Mouse (Mus musculus) heart, embryonic 14.5 days (tissue): ENCODE results near the gene Nfya. TPM values are rescaled to one million over a fixed set of nuclear protein-coding genes. Genes with fewer than 3 reads are reported as not detected.
"Not testable (repeated sequence)": the region's sequence is repeated elsewhere in the genome, so short reads cannot be mapped to it uniquely, and the experiment has no call there.

ENCODE experiments used
- ATAC-seq: fragments of 200-750 bp; cut with Nextera tagmentation; 2 replicates; pipeline ENCODE4 v1.8.0; 2017; ENCODE audit warnings: low read depth, moderate TSS enrichment; ENCODE audit not compliant: insufficient number of reproducible peaks, insufficient read depth, low FRiP score
- H3K27ac ChIP-seq, 2 experiments: fragments of 200-500 bp in 1 of 2; fragments of 300-500 bp in 1 of 2; sonication (generic) in 1 of 2; replicated peaks in 1 of 2; 2 replicates each; pipeline ENCODE4 v1.5.1; 2012 to 2014; ENCODE audit warnings: low read depth in 2 of 2, low read length in 2 of 2, control low read depth in 1 of 2, mild to moderate bottlenecking in 1 of 2, mixed read lengths in 1 of 2; ENCODE audit not compliant: control insufficient read depth in 1 of 2, insufficient read depth in 1 of 2
- H3K27me3 ChIP-seq: fragments of 300-500 bp; sonication (generic); 2 replicates; pipeline ENCODE4 v1.6.1; 2014; ENCODE audit warnings: mild to moderate bottlenecking, low read length, control low read depth; ENCODE audit not compliant: control insufficient read depth, insufficient read depth
- H3K36me3 ChIP-seq: fragments of 300-500 bp; sonication (generic); 2 replicates; pipeline ENCODE4 v1.6.1; 2014; ENCODE audit warnings: mild to moderate bottlenecking, control low read depth, low read length, mixed read lengths; ENCODE audit not compliant: control insufficient read depth, insufficient read depth
- H3K4me1 ChIP-seq, 2 experiments: fragments of 200-500 bp in 1 of 2; fragments of 300-500 bp in 1 of 2; sonication (generic) in 1 of 2; 2 replicates each; pipeline ENCODE4 v1.6.1; 2012 to 2014; ENCODE audit warnings: low read length in 2 of 2, control low read depth in 1 of 2, mixed read lengths in 1 of 2; ENCODE audit not compliant: control insufficient read depth in 2 of 2, insufficient read depth in 2 of 2
- H3K4me2 ChIP-seq: fragments of 300-500 bp; sonication (generic); 2 replicates; pipeline ENCODE4 v1.6.1; 2014; ENCODE audit warnings: mild to moderate bottlenecking, low read length
- H3K4me3 ChIP-seq, 2 experiments: fragments of 200-500 bp in 1 of 2; fragments of 300-500 bp in 1 of 2; sonication (generic) in 1 of 2; 2 replicates each; pipeline ENCODE4 v1.5.1; 2012 to 2014; ENCODE audit warnings: low read length in 2 of 2, mild to moderate bottlenecking in 2 of 2, control low read depth in 1 of 2, low read depth in 1 of 2, moderate library complexity in 1 of 2; ENCODE audit not compliant: control insufficient read depth in 1 of 2, insufficient read depth in 1 of 2
- H3K9ac ChIP-seq: fragments of 300-500 bp; sonication (generic); 2 replicates; pipeline ENCODE4 v1.6.1; 2014; ENCODE audit warnings: mild to moderate bottlenecking, low read length
- H3K9me3 ChIP-seq: fragments of 300-500 bp; sonication (generic); 2 replicates; pipeline ENCODE4 v1.6.1; 2016; ENCODE audit warnings: low read length, control low read depth; ENCODE audit not compliant: control insufficient read depth
- WGBS: fragments of 180-500 bp; shearing (Covaris S2); extraction: QIAGEN DNeasy Blood & Tissue Kit; methylation state at CpG from one replicate; pipeline ENCODE4 v1.1.7; 2014; 5-methylcytosine and 5-hydroxymethylcytosine counted together
- polyA plus RNA-seq: library from polyadenylated mRNA; unstranded; fragments of >200 nt; fragmentation: Nextera tagmentation; extraction: Ambion mirVana; gene quantifications from 2 replicates; pipeline ENCODE4 v1.2.1, GENCODE M21; 2014

Nfya gene
- polyA plus RNA-seq, 1 experiment from 2014 or later: 13.5 TPM

DNA sequence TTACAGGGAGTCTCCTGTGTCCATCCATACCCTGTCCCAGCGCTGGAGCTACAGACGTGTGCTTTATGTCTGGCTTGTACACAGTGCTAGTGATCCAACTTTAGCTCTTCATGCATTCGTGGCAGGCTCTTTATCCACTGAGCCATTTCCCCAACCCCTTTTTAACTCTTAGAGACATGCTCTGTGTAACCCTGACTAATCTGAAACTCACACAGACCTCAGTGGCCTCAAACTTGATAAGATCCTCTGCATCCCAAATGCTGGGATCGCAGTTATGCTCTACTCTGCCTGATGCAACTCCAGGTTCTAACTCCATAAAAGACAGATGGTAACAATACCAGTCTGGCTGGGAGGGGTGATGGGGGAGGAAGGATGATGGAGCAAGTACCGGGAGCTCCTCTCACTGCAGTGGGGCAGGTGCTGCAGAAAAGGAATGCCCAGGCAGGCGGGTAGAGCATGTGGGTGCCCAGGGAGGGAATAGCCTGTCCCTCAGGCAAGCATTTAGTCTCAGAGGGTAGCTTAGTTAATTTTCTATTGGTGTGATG, 46.2 kb downstream of the Nfya start:
- peaks cover 24 to 32% of the 10 kb centered on the region in 2 experiments for H3K4me1 ChIP-seq
- H3K27ac ChIP-seq: peak overlapping the region in 1 of 2 experiments; percentile 68; a peak in 2 of 4 replicates
- H3K4me2 ChIP-seq: 0 out of 2 replicates have a peak overlapping the region, but pooled peaks have one; percentile 44
- H3K36me3 ChIP-seq: no peaks in the 10 kb centered on the region
- no peak for ATAC-seq
- no peak overlapping the region for H3K9ac ChIP-seq
- H3K4me3 ChIP-seq: no peak overlapping the region
- no peaks in the 10 kb centered on the region for H3K27me3 ChIP-seq
- H3K9me3 ChIP-seq: no peaks in the 10 kb centered on the region
- WGBS: 42% methylated on average over 6 of the region's 6 CpGs

DNA sequence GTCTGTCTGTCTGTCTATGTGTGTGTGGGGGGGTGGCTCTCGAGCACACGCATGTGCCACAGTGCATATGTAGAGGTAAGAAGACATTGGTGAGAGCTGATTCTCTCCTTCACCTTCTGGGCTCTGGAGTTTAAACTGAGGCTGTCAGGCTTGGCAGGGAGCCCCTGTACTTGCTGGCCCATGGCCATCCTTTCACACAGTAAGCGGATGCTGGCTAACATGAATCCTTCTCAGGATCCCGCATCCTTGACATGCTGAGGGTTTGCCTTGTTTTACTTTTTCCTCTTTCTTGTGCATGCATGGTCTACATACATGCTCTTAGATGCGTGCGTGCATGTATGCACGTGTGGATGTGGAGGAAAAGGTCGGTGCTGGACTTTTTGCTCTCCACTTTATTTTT, 46.7 kb downstream of the Nfya start:
- H3K4me2 ChIP-seq: peak overlapping the region; percentile 44
- peak overlapping the region; percentile 68 to 78 for H3K27ac ChIP-seq
- no peaks in the 10 kb centered on the region for H3K27me3 ChIP-seq
- H3K4me1 ChIP-seq: peaks cover 24 to 32% of the 10 kb centered on the region in 2 experiments
- no peaks in the 10 kb centered on the region for H3K36me3 ChIP-seq
- H3K9me3 ChIP-seq: no peaks in the 10 kb centered on the region
- ATAC-seq: no peak
- WGBS: 59% methylated on average over 8 of the region's 8 CpGs
- H3K9ac ChIP-seq: no peak overlapping the region
- H3K4me3 ChIP-seq: no peak overlapping the region

GRCm38 (mm10) chr17:48362346-48362745, 47.4 kb downstream of the Nfya start:
- H3K27ac ChIP-seq: peak overlapping the region; percentile 68 to 78
- H3K4me2 ChIP-seq: peak overlapping the region; percentile 44
- WGBS: 26% methylated on average over 3 of the region's 3 CpGs

GRCm38 (mm10) chr17:48360462-48360861, 49.2 kb downstream of the Nfya start:
- Histone ChIP-seq H3K27me3 (no peaks in the 10 kb centered on the region), H3K36me3 (no peaks in the 10 kb centered on the region), H3K27ac (no peak overlapping the region), H3K9me3 (no peaks in the 10 kb centered on the region), H3K4me3 (no peak overlapping the region), H3K4me1 (peaks cover 21 to 32% of the 10 kb centered on the region in 2 experiments), H3K9ac (no peak overlapping the region), H3K4me2 (no peak overlapping the region)
- 10% methylated on average over 4 of the region's 4 CpGs for WGBS
- no peak for ATAC-seq

More at GRCm38 (mm10) chr17:48362346-48362745, 47.4 kb downstream of the Nfya start:
- no peak for ATAC-seq
- H3K9me3 ChIP-seq: no peaks in the 10 kb centered on the region
- peaks cover 24 to 32% of the 10 kb centered on the region in 2 experiments for H3K4me1 ChIP-seq
- H3K27me3 ChIP-seq: no peaks in the 10 kb centered on the region
- H3K4me3 ChIP-seq: no peak overlapping the region
- no peaks in the 10 kb centered on the region for H3K36me3 ChIP-seq
- no peak overlapping the region for H3K9ac ChIP-seq

- Histone ChIP-seq H3K4me2 (no peak within 1 kb of the TSS), H3K4me3 (no peak within 1 kb of the TSS), H3K4me1 (peaks cover 20 to 32% of the 10 kb centered on the region in 2 experiments), H3K36me3 (no peaks in the 10 kb centered on the region), H3K27me3 (no peaks in the 10 kb centered on the region), H3K9me3 (no peaks in the 10 kb centered on the region), H3K27ac (no peak within 1 kb of the TSS), H3K9ac (no peak within 1 kb of the TSS)
- no peak for ATAC-seq
- WGBS: 78% methylated on average over 7 of the region's 7 CpGs
These were observed 50.1 kb downstream of the Nfya start, which contains the start of gene Treml1 for GRCm38 (mm10) chr17:48359616-48360015. Gene Treml1 (plus strand): TSS chr17:48359916.

DNA sequence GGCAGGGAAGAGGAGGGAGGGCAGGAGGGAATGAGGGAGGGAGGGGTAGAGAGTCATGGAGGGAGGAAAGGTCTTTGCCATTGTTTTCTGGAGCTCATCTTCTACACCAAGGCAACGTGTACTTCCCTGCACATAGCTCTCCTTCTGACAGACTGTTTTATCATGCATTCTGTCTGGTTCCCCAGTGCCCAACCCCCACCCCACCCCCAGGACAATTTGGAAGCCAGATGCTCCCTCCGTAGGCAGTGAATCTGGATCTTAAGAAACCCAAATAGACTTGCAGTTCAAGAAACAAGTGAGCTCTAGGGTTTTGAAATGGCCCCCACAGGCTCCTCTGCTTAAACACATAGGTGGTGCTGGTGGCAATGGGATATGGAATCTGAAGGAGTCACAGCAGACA, 51.8 kb downstream of the Nfya start:
- ATAC-seq: no peak

GRCm38 (mm10) chr17:48355822-48356221, 53.9 kb downstream of the Nfya start:
- H3K27me3 ChIP-seq: no peaks in the 10 kb centered on the region
- H3K9me3 ChIP-seq: no peaks in the 10 kb centered on the region
- no peak overlapping the region for H3K27ac ChIP-seq
- H3K4me2 ChIP-seq: no peak overlapping the region
- 0 out of 4 replicates have a peak, but pooled peaks cover 0 to 5% of the 10 kb centered on the region in 2 experiments for H3K4me1 ChIP-seq
- no peak for ATAC-seq
- no peak overlapping the region for H3K9ac ChIP-seq
- no peak overlapping the region for H3K4me3 ChIP-seq
- H3K36me3 ChIP-seq: no peaks in the 10 kb centered on the region
- WGBS: 77% methylated on average over 3 of the region's 3 CpGs

More for the DNA sequence above, 51.8 kb downstream of the Nfya start:
- Histone ChIP-seq H3K4me1 (peaks cover 11 to 22% of the 10 kb centered on the region in 2 experiments), H3K4me2 (no peak overlapping the region), H3K4me3 (no peak overlapping the region), H3K27ac (no peak overlapping the region), H3K9ac (no peak overlapping the region), H3K27me3 (no peaks in the 10 kb centered on the region), H3K9me3 (no peaks in the 10 kb centered on the region), H3K36me3 (no peaks in the 10 kb centered on the region)
- 56% methylated on average over 2 of the region's 2 CpGs for WGBS

DNA sequence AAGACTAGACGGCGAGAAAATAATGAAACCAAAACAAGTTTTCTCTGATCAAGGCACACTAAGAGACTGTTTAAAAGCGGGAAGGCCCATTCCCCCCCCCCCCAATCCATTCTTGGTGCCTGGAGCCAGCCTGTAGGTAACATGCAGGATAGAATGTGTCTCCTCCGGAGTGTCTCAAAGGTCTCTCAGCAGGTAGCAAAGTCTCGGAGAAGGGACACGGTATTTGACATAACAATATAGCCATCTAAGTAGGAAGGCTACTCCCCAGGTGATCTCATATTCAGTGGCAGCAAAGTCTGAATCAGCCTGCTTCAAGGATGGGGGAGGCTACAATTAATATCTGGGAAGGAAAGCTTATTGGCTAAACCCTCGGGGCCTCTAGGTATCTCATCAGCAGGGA, 56.7 kb downstream of the Nfya start:
- ATAC-seq: not testable (repeated sequence)
- 71% methylated on average over 7 of the region's 7 CpGs for whole genome bisulfite sequencing

More for the DNA sequence above, 56.7 kb downstream of the Nfya start:
- H3K4me2 ChIP-seq, H3K9ac ChIP-seq, H3K9me3 ChIP-seq, H3K4me1 ChIP-seq, H3K4me3 ChIP-seq, H3K27me3 ChIP-seq, H3K27ac ChIP-seq, H3K36me3 ChIP-seq: not testable (repeated sequence)
